Mouse (Mus musculus) intestine, embryonic 16.5 days (tissue): ENCODE results near the gene Lpxn. TPM values are rescaled to one million over a fixed set of nuclear protein-coding genes. Genes with fewer than 3 reads are reported as not detected.

ENCODE experiments used
- ATAC-seq: fragments of 200-750 bp; cut with Nextera tagmentation; 2 replicates; pipeline ENCODE4 v1.8.0; 2017; ENCODE audit warnings: moderate TSS enrichment, moderate library complexity
- H3K27ac ChIP-seq: fragments of 300-500 bp; sonication (generic); 2 replicates; pipeline ENCODE4 v1.5.1; 2014; ENCODE audit warnings: mild to moderate bottlenecking, low read length
- H3K27me3 ChIP-seq: fragments of 300-500 bp; sonication (generic); replicated peaks from 2 replicates; pipeline ENCODE4 v1.6.1; 2014; ENCODE audit warnings: low read length, control low read depth, mixed read lengths; ENCODE audit not compliant: control insufficient read depth, insufficient read depth
- H3K36me3 ChIP-seq: fragments of 300-500 bp; sonication (generic); 2 replicates; pipeline ENCODE4 v1.6.1; 2014; ENCODE audit warnings: low read length, control low read depth; ENCODE audit not compliant: control insufficient read depth, insufficient read depth
- H3K4me1 ChIP-seq: fragments of 300-500 bp; sonication (generic); 2 replicates; pipeline ENCODE4 v1.6.1; 2014; ENCODE audit warnings: low read length, control low read depth, mixed read lengths; ENCODE audit not compliant: control insufficient read depth, insufficient read depth
- H3K4me2 ChIP-seq: fragments of 300-500 bp; sonication (generic); 2 replicates; pipeline ENCODE4 v1.6.1; 2014; ENCODE audit warnings: low read depth, low read length, control low read depth
- H3K4me3 ChIP-seq: fragments of 300-500 bp; sonication (generic); 2 replicates; pipeline ENCODE4 v1.5.1; 2014; ENCODE audit warnings: mild to moderate bottlenecking, low read length
- H3K9ac ChIP-seq: fragments of 300-500 bp; sonication (generic); 2 replicates; pipeline ENCODE4 v1.6.1; 2014; ENCODE audit warnings: low read depth, low read length
- H3K9me3 ChIP-seq: fragments of 300-500 bp; sonication (generic); 2 replicates; pipeline ENCODE4 v1.6.1; 2016; ENCODE audit warnings: low read length, control low read depth; ENCODE audit not compliant: control insufficient read depth
- WGBS: fragments of 180-500 bp; shearing (Covaris S2); extraction: QIAGEN DNeasy Blood & Tissue Kit; methylation state at CpG from one replicate; pipeline ENCODE4 v1.1.7; 2014; 5-methylcytosine and 5-hydroxymethylcytosine counted together
- polyA plus RNA-seq: library from polyadenylated mRNA; unstranded; fragments of >200 nt; fragmentation: Nextera tagmentation; extraction: Ambion mirVana; gene quantifications from 2 replicates; pipeline ENCODE4 v1.2.1, GENCODE M21; 2015

Gene Lpxn
- polyA plus RNA-seq, 1 experiment from 2014 or later = 2.9 TPM

- Histone ChIP-seq H3K4me2 (no peak overlapping the region), H3K9ac (no peak overlapping the region), H3K4me3 (no peak overlapping the region), H3K9me3 (no peaks in the 10 kb centered on the region), H3K36me3 (no peaks in the 10 kb centered on the region), H3K27ac (no peak overlapping the region), H3K4me1 (no peaks in the 10 kb centered on the region), H3K27me3 (no peaks in the 10 kb centered on the region)
- ATAC-seq = no peak
- 66% methylated on average over 2 of the region's 2 CpGs for WGBS
These were observed 34.9 kb downstream of the Lpxn start for GRCm38 (mm10) chr19:12830823-12831430.

- H3K27ac ChIP-seq = no peak overlapping the region
- H3K9me3 ChIP-seq = no peaks in the 10 kb centered on the region
- H3K9ac ChIP-seq = no peak overlapping the region
- 80% methylated on average over 1 of the region's 1 CpGs for WGBS
- no peaks in the 10 kb centered on the region for H3K27me3 ChIP-seq
- no peak overlapping the region for H3K4me2 ChIP-seq
- H3K36me3 ChIP-seq = no peaks in the 10 kb centered on the region
- H3K4me3 ChIP-seq = no peak overlapping the region
- no peaks in the 10 kb centered on the region for H3K4me1 ChIP-seq
- peak; percentile 52; the same call in 1 of the 2 replicates for ATAC-seq
These were observed 35.6 kb downstream of the Lpxn start for GRCm38 (mm10) chr19:12831559-12831958.

- Histone ChIP-seq H3K36me3 (no peaks in the 10 kb centered on the region), H3K4me2 (no peak overlapping the region), H3K9me3 (no peaks in the 10 kb centered on the region), H3K27me3 (no peaks in the 10 kb centered on the region), H3K4me3 (no peak overlapping the region), H3K27ac (no peak overlapping the region), H3K9ac (no peak overlapping the region), H3K4me1 (no peaks in the 10 kb centered on the region)
- ATAC-seq = no peak
- 70% methylated on average over 3 of the region's 3 CpGs for WGBS
These were observed 37.6 kb downstream of the Lpxn start for GRCm38 (mm10) chr19:12833625-12834024.

- 88% methylated on average over 1 of the region's 1 CpGs for WGBS
These were observed 42.5 kb downstream of the Lpxn start for GRCm38 (mm10) chr19:12838507-12838906.

GRCm38 (mm10) chr19:12846382-12846781, 50.4 kb downstream of the Lpxn start, which contains the start of gene Gm5244:
Gene Gm5244 (plus strand): TSS chr19:12846682.
- Histone ChIP-seq H3K9ac (no peak within 1 kb of the TSS), H3K36me3 (no peaks in the 10 kb centered on the region), H3K4me3 (no peak within 1 kb of the TSS), H3K9me3 (no peaks in the 10 kb centered on the region), H3K27ac (no peak within 1 kb of the TSS), H3K27me3 (no peaks in the 10 kb centered on the region), H3K4me2 (no peak within 1 kb of the TSS), H3K4me1 (no peaks in the 10 kb centered on the region)
- no peak for ATAC-seq

More at GRCm38 (mm10) chr19:12838507-12838906, 42.5 kb downstream of the Lpxn start:
- no peaks in the 10 kb centered on the region for H3K4me1 ChIP-seq
- H3K4me3 ChIP-seq = no peak overlapping the region
- H3K27ac ChIP-seq = no peak overlapping the region
- no peaks in the 10 kb centered on the region for H3K9me3 ChIP-seq
- ATAC-seq = no peak
- H3K9ac ChIP-seq = no peak overlapping the region
- H3K4me2 ChIP-seq = no peak overlapping the region
- H3K36me3 ChIP-seq = no peaks in the 10 kb centered on the region
- no peaks in the 10 kb centered on the region for H3K27me3 ChIP-seq

- no peak within 1 kb of the TSS for H3K4me2 ChIP-seq
- H3K27ac ChIP-seq = no peak within 1 kb of the TSS
- H3K36me3 ChIP-seq = no peaks in the 10 kb centered on the region
- H3K4me1 ChIP-seq = no peaks in the 10 kb centered on the region
- no peaks in the 10 kb centered on the region for H3K27me3 ChIP-seq
- H3K9me3 ChIP-seq = no peaks in the 10 kb centered on the region
- no peak within 1 kb of the TSS for H3K4me3 ChIP-seq
- no peak within 1 kb of the TSS for H3K9ac ChIP-seq
- no peak for ATAC-seq
- 62% methylated on average over 1 of the region's 1 CpGs for WGBS
These were observed 61.0 kb downstream of the Lpxn start, which contains the start of gene Olfr1444 for GRCm38 (mm10) chr19:12856983-12857382. Gene Olfr1444 (plus strand): TSS chr19:12857283.

Other genes with a start within 250 kb of the Lpxn start
- 0.10 and 0.17 TPM in 2 replicates for gene Gm4952, start 196.2 kb upstream of the Lpxn start, polyA plus RNA-seq
- 0.62 and 0.64 TPM in 2 replicates for gene Glyat, start 162.9 kb upstream of the Lpxn start, polyA plus RNA-seq
- gene Olfr1442, start 125.8 kb upstream of the Lpxn start, polyA plus RNA-seq = not detected in 2 replicates
- gene Olfr1443, start 118.1 kb upstream of the Lpxn start, polyA plus RNA-seq = not detected in 2 replicates
- gene Keg1, start 100.4 kb upstream of the Lpxn start, polyA plus RNA-seq = 3.4 and 3.7 TPM in 2 replicates
- gene Cntf, start 30.6 kb upstream of the Lpxn start, polyA plus RNA-seq = 0.88 and 1.0 TPM in 2 replicates
- gene Zfp91, start 67 bp upstream of the Lpxn start, polyA plus RNA-seq = 8.7 and 9.5 TPM in 2 replicates
- not detected in 2 replicates for gene Gm5244, start 50.5 kb downstream of the Lpxn start, polyA plus RNA-seq
- gene Olfr1444, start 61.1 kb downstream of the Lpxn start, polyA plus RNA-seq = not detected in 2 replicates
- gene Olfr1445, start 87.7 kb downstream of the Lpxn start, polyA plus RNA-seq = not detected in 2 replicates
- not detected in 2 replicates for gene Olfr1446, start 97.3 kb downstream of the Lpxn start, polyA plus RNA-seq
- not detected in 2 replicates for gene Olfr1447, start 107.5 kb downstream of the Lpxn start, polyA plus RNA-seq
- gene Olfr1448, start 128.2 kb downstream of the Lpxn start, polyA plus RNA-seq = not detected in 2 replicates
- not detected in 2 replicates for gene Olfr1449, start 134.6 kb downstream of the Lpxn start, polyA plus RNA-seq
- gene Olfr1450, start 154.1 kb downstream of the Lpxn start, polyA plus RNA-seq = not detected in 2 replicates
- not detected in 2 replicates for gene Olfr1451, start 198.8 kb downstream of the Lpxn start, polyA plus RNA-seq
- gene Olfr1453, start 232.1 kb downstream of the Lpxn start, polyA plus RNA-seq = not detected in 2 replicates